Mouse (Mus musculus) olfactory bulb, adult 2 months (tissue): ENCODE data around the gene Sp6. TPM values are rescaled to one million over a fixed set of nuclear protein-coding genes. Genes with fewer than 3 reads are reported as not detected.

Experiments used
- H3K27ac ChIP-seq: fragments of 200-500 bp; 2 replicates; pipeline ENCODE4 v1.5.1; 2012; ENCODE audit warnings: low read depth, low read length; ENCODE audit not compliant: insufficient read depth
- H3K4me1 ChIP-seq: fragments of 200-500 bp; 2 replicates; pipeline ENCODE4 v1.6.1; 2012; ENCODE audit warnings: low read length; ENCODE audit not compliant: control insufficient read depth, insufficient read depth
- H3K4me3 ChIP-seq: fragments of 200-500 bp; 2 replicates; pipeline ENCODE4 v1.5.1; 2012; ENCODE audit warnings: mild to moderate bottlenecking, low read depth, low read length, moderate library complexity; ENCODE audit not compliant: insufficient read depth
- CTCF ChIP-seq: fragments of 200-500 bp; IDR thresholded peaks from 2 replicates; pipeline ENCODE4 v1.5.1; 2012; ENCODE audit warnings: low read depth, mild to moderate bottlenecking, low read length, moderate library complexity; ENCODE audit not compliant: insufficient read depth
- POLR2A ChIP-seq: fragments of 200-500 bp; IDR thresholded peaks from 2 replicates; pipeline ENCODE4 v1.6.1; 2012; ENCODE audit warnings: mild to moderate bottlenecking, low read depth, low read length, moderate library complexity; ENCODE audit not compliant: insufficient read depth
- WGBS: fragments of 180-500 bp; shearing (Covaris S2); methylation state at CpG from one replicate; pipeline ENCODE4 v1.1.7; 2018; 5-methylcytosine and 5-hydroxymethylcytosine counted together
- polyA plus RNA-seq: library from polyadenylated mRNA; stranded (reverse); fragments of >200 nt; gene quantifications from 2 replicates; pipeline ENCODE4 v1.2.4, GENCODE M21; 2012; ENCODE audit warnings: low replicate concordance; ENCODE audit not compliant: missing spikeins, insufficient read depth, insufficient read length

The Sp6 gene
- polyA plus RNA-seq, 1 experiment, result not detected

- TF ChIP-seq POLR2A (no peak), CTCF (no peak)
- WGBS, result 91% methylated on average over 7 of the region's 7 CpGs
- H3K4me3 ChIP-seq, result no peak overlapping the region
- peaks cover 12% of the 10 kb centered on the region for H3K4me1 ChIP-seq
- no peak overlapping the region for H3K27ac ChIP-seq
Observed at GRCm38 (mm10) chr11:96979329-96979728, 33.9 kb upstream of the Sp6 start.

GRCm38 (mm10) chr11:96980021-96980420, 33.2 kb upstream of the Sp6 start:
- no peak overlapping the region for H3K4me3 ChIP-seq
- no peak for TF ChIP-seq POLR2A
- TF ChIP-seq CTCF, result no peak
- H3K27ac ChIP-seq, result no peak overlapping the region
- WGBS, result 77% methylated on average over 5 of the region's 5 CpGs
- H3K4me1 ChIP-seq, result peaks cover 12% of the 10 kb centered on the region

- TF ChIP-seq CTCF (no peak), POLR2A (no peak)
- WGBS, result 85% methylated on average over 15 of the region's 15 CpGs
- Histone ChIP-seq H3K4me3 (no peak overlapping the region), H3K27ac (no peak overlapping the region), H3K4me1 (peaks cover 5% of the 10 kb centered on the region)
Observed at GRCm38 (mm10) chr11:96981461-96981860, 31.7 kb upstream of the Sp6 start.

GRCm38 (mm10) chr11:96982355-96982754, 30.8 kb upstream of the Sp6 start:
- H3K4me3 ChIP-seq, result no peak overlapping the region
- no peak overlapping the region for H3K27ac ChIP-seq
- TF ChIP-seq POLR2A, result no peak
- TF ChIP-seq CTCF, result peak; percentile 87
- WGBS, result 2% methylated on average over 7 of the region's 7 CpGs
- H3K4me1 ChIP-seq, result peaks cover 5% of the 10 kb centered on the region

GRCm38 (mm10) chr11:96982859-96983258, 30.3 kb upstream of the Sp6 start, which contains the start of gene Sp2:
Gene Sp2, minus strand, starts transcription at chr11:96982959.
- H3K27ac ChIP-seq, result no peak within 1 kb of the TSS
- peaks cover 6% of the 10 kb centered on the region for H3K4me1 ChIP-seq
- 78% methylated on average over 7 of the region's 7 CpGs for WGBS
- no peak within 1 kb of the TSS for H3K4me3 ChIP-seq
- no peak for TF ChIP-seq CTCF
- TF ChIP-seq POLR2A, result no peak

- WGBS, result 52% methylated on average over 4 of the region's 4 CpGs
- no peak for TF ChIP-seq CTCF
- TF ChIP-seq POLR2A, result no peak
- Histone ChIP-seq H3K4me1 (peaks cover 8% of the 10 kb centered on the region), H3K27ac (no peak overlapping the region), H3K4me3 (no peak overlapping the region)
Observed at GRCm38 (mm10) chr11:96984903-96985302, 28.3 kb upstream of the Sp6 start.

- TF ChIP-seq POLR2A (no peak), CTCF (no peak)
- 62% methylated on average over 3 of the region's 3 CpGs for WGBS
- H3K27ac ChIP-seq, result no peak overlapping the region
- H3K4me1 ChIP-seq, result peaks cover 12% of the 10 kb centered on the region
- H3K4me3 ChIP-seq, result no peak overlapping the region
Observed at GRCm38 (mm10) chr11:96986463-96986862, 26.7 kb upstream of the Sp6 start.

- no peak overlapping the region for H3K27ac ChIP-seq
- no peak overlapping the region for H3K4me3 ChIP-seq
- WGBS, result 12% methylated on average over 31 of the region's 31 CpGs
- peaks cover 25% of the 10 kb centered on the region for H3K4me1 ChIP-seq
- TF ChIP-seq CTCF (no peak), POLR2A (no peak)
Observed at GRCm38 (mm10) chr11:96987873-96988655, 25.1 kb upstream of the Sp6 start.

GRCm38 (mm10) chr11:96991501-96991900, 21.7 kb upstream of the Sp6 start:
- H3K4me1 ChIP-seq, result peaks cover 29% of the 10 kb centered on the region
- WGBS, result 75% methylated on average over 5 of the region's 5 CpGs
- H3K4me3 ChIP-seq, result no peak overlapping the region
- TF ChIP-seq POLR2A (no peak), CTCF (no peak)
- no peak overlapping the region for H3K27ac ChIP-seq

- 68% methylated on average over 8 of the region's 8 CpGs for WGBS
- peaks cover 35% of the 10 kb centered on the region for H3K4me1 ChIP-seq
- TF ChIP-seq CTCF, result no peak
- H3K27ac ChIP-seq, result no peak overlapping the region
- no peak overlapping the region for H3K4me3 ChIP-seq
Observed at GRCm38 (mm10) chr11:96992722-96993311, 20.4 kb upstream of the Sp6 start.
